Mouse (Mus musculus) gastrocnemius, adult 2 months (tissue): ENCODE measurements around the gene Itpr1. TPM values are rescaled to one million over a fixed set of nuclear protein-coding genes. Genes with fewer than 3 reads are reported as not detected.

Experiments used
- DNase-seq: peaks from one replicate; pipeline ENCODE4 v3.0.0; 2022
- H3K27ac ChIP-seq: fragments of 200-600 bp; 2 replicates; pipeline ENCODE4 v1.8.1; 2022; ENCODE audit warnings: mild to moderate bottlenecking
- H3K4me3 ChIP-seq: fragments of 200-600 bp; 2 replicates; pipeline ENCODE4 v1.8.1; 2022; ENCODE audit warnings: mild to moderate bottlenecking, moderate library complexity
- CTCF ChIP-seq: fragments of 200-600 bp; IDR thresholded peaks from 2 replicates; pipeline ENCODE4 v1.8.1; 2022; ENCODE audit warnings: antibody characterized with exemption, mild to moderate bottlenecking, moderate library complexity
- intact Hi-C: fragments of 180-260 bp; cut with DNase I; formaldehyde crosslinking; loops from one replicate; pipeline ENCODE4 v1.15.1; 2025
- total RNA-seq, 2 experiments: library from RNA; stranded (reverse); gene quantifications; 2 replicates each; pipeline ENCODE4 v1.2.3; 2021

Gene Itpr1
- total RNA-seq, 2 experiments from 2014 or later, result 14.1 to 21.3 TPM

GRCm38 (mm10) chr6:108250416-108250815, 37.5 kb downstream of the Itpr1 start:
- no peak for DNase-seq
- no peak overlapping the region for H3K4me3 ChIP-seq
- intact Hi-C loops, result no loop called here
- no peak for TF ChIP-seq CTCF
- no peak overlapping the region for H3K27ac ChIP-seq

GRCm38 (mm10) chr6:108252565-108253360, 39.9 kb downstream of the Itpr1 start:
- intact Hi-C loops, result no loop called here
- TF ChIP-seq CTCF, result no peak
- Histone ChIP-seq H3K27ac (no peak overlapping the region), H3K4me3 (no peak overlapping the region)
- no peak for DNase-seq

GRCm38 (mm10) chr6:108254132-108255064, 41.5 kb downstream of the Itpr1 start:
- no peak for TF ChIP-seq CTCF
- Histone ChIP-seq H3K27ac (peak overlapping the region; percentile 1; the same call in 1 of the 2 replicates), H3K4me3 (no peak overlapping the region)
- intact Hi-C loops, result no loop called here
- DNase-seq, result no peak

GRCm38 (mm10) chr6:108255880-108256279, 43.0 kb downstream of the Itpr1 start:
- no peak for TF ChIP-seq CTCF
- Histone ChIP-seq H3K27ac (no peak overlapping the region; the same call in 1 of the 2 replicates), H3K4me3 (no peak overlapping the region)
- no peak for DNase-seq
- intact Hi-C loops, result no loop called here

- TF ChIP-seq CTCF, result no peak
- DNase-seq, result no peak
- Histone ChIP-seq H3K27ac (no peak overlapping the region), H3K4me3 (no peak overlapping the region)
- intact Hi-C loops, result no loop called here
Measured at GRCm38 (mm10) chr6:108257225-108257624, 44.3 kb downstream of the Itpr1 start.

- no peak for TF ChIP-seq CTCF
- no peak for DNase-seq
Measured at GRCm38 (mm10) chr6:108258631-108259030, 45.7 kb downstream of the Itpr1 start.

GRCm38 (mm10) chr6:108259671-108260070, 46.8 kb downstream of the Itpr1 start:
- TF ChIP-seq CTCF, result no peak
- DNase-seq, result no peak
- intact Hi-C loops, result no loop called here
- Histone ChIP-seq H3K27ac (no peak overlapping the region), H3K4me3 (no peak overlapping the region)

More at GRCm38 (mm10) chr6:108258631-108259030, 45.7 kb downstream of the Itpr1 start:
- no peak overlapping the region for H3K27ac ChIP-seq
- intact Hi-C loops, result no loop called here
- H3K4me3 ChIP-seq, result no peak overlapping the region

GRCm38 (mm10) chr6:108261506-108261905, 48.6 kb downstream of the Itpr1 start:
- H3K4me3 ChIP-seq, result no peak overlapping the region
- no peak for TF ChIP-seq CTCF
- no peak overlapping the region for H3K27ac ChIP-seq
- intact Hi-C loops, result no loop called here
- DNase-seq, result no peak

- TF ChIP-seq CTCF, result no peak
- no peak for DNase-seq
- Histone ChIP-seq H3K4me3 (no peak overlapping the region), H3K27ac (peak overlapping the region; percentile 20; the same call in 1 of the 2 replicates)
- intact Hi-C loops, result no loop called here
Measured at GRCm38 (mm10) chr6:108264164-108264563, 51.3 kb downstream of the Itpr1 start.

- DNase-seq, result no peak
- no peak overlapping the region for H3K27ac ChIP-seq
- H3K4me3 ChIP-seq, result no peak overlapping the region
- intact Hi-C loops, result no loop called here
- no peak for TF ChIP-seq CTCF
Measured at GRCm38 (mm10) chr6:108273451-108273850, 60.6 kb downstream of the Itpr1 start.

GRCm38 (mm10) chr6:108274364-108275084, 61.6 kb downstream of the Itpr1 start:
- no peak overlapping the region for H3K27ac ChIP-seq
- DNase-seq, result no peak
- H3K4me3 ChIP-seq, result no peak overlapping the region
- intact Hi-C loops, result no loop called here
- TF ChIP-seq CTCF, result no peak

- no peak overlapping the region for H3K4me3 ChIP-seq
- no peak for DNase-seq
- TF ChIP-seq CTCF, result no peak
- intact Hi-C loops, result no loop called here
- H3K27ac ChIP-seq, result no peak overlapping the region
Measured at GRCm38 (mm10) chr6:108276880-108277507, 64.1 kb downstream of the Itpr1 start.
